Mouse (Mus musculus): ENCODE measurements around the gene Zfp366.

Gene Zfp366

DNA sequence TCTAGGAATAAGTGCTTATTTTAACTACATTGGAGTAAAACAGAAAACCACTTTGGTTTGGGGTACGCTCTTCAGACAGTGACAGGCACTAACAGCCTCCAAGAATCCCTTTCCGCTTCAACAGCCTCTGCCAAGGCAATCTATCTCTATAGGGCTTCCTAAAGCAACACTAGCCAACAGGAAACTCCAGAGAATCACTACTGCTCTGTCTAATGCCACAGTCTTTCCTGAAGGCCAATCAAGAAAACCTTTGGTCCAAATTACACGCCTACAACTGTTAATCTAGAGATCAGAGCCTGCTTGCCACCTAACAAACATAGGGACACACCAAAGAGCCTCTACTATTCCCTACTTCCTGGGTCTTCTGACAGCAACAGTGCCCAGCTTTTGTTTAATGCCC lies 42.2 kb downstream of the Zfp366 start:
- DNase-seq (ENCODE audit: inconsistent ontology term), result no peak

DNA sequence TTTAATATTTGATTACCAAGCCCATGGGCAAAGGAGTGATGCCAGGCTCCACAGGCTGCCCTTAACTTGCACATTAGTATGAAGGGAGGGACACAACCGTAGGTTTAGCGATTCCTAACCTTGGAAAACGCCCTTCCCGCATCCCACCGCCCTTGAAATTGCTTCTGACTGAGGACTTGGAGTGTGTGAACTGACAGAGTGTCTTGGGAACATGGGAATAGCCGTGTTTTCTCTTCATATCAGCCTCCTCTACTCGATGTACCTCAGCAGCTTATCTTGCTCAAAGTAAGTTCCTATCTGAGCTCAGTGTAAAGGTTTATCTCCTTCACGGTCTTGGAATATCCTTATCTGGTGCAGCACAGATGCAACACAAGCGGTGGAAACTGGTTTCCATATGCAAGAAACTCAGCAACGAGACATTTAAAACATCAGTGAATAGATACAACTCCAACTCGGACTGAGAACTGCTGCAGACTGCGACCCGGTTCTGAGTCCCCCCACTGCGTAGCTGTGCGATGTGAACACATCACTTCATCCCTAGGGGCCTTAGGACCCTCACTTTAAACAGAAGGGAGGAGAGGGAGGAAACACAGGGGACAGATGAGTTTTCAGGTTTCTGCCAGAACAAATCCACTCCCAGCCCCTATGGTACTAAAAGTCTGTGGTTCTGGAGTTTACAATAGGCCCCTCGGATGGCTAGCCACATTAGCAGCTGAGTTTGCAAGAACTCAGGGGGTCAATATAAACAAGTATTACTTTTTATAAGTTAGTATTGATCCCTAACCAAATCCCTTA lies 43.0 kb downstream of the Zfp366 start:
- DNase-seq (ENCODE audit: inconsistent ontology term), result no peak

DNA sequence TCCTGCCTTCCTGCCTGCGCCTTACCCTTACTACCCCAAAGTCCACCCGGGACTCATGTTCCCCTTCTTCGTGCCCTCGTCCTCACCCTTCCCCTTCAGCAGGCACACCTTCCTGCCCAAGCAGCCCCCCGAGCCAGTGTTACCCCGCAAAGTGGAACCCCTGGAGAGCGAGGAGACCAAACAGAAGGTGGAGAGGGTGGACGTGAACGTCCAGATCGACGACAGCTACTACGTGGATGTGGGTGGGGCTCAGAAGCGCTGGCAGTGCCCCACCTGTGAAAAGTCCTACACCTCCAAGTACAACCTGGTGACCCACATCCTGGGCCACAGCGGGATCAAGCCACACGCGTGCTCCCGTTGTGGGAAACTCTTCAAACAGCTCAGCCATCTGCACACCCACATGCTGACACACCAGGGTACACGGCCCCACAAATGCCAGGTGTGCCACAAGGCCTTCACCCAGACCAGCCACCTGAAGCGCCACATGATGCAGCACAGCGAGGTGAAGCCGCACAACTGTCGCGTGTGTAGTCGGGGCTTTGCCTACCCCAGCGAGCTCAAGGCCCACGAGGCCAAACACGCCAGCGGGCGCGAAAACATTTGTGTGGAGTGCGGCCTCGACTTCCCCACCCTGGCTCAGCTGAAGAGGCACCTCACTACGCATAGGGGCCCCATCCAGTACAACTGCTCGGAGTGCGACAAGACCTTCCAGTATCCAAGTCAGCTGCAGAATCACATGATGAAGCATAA lies 44.4 kb downstream of the Zfp366 start:
- no peak for DNase-seq (ENCODE audit: inconsistent ontology term)

DNA sequence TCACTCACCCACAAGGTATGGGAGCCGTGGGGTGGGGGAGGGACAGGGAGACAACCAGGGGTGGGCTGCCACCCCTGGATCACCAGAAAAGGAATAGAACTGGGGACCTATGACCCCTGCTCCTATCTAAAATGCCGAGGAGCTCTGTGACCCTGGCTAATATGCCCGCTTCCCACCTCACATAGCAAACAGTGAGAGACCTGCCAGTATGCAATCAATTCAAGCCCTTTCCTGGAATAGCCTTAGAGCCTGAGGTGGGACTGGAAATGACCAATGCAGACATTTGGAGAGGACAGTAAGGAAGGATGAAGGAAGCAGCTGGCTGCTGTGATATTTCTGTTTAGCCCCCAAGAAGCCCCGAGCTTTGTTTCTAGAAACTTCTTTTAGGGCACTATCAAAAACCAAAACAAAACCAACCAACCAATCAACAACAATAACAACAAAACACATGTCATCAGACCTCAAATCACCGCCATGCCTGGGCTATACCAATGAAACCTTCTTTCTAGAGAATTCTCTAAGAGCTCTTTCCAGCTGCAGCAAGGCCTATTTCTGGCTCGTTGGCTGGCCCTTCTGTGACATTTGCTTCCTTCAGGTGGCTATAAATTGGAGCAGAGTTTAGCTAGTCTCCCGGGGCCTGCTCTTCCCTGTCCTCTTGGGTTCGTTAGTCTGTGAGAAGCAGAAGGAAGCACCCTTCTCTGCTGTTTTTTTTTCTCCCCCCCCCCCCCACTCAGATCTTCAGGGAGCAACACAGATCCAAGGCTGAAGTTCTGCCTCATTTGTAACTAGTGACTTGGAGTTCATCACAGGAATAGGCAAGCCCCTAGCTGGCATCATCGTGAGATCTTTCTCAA lies 45.2 kb downstream of the Zfp366 start:
- no peak for DNase-seq (ENCODE audit: inconsistent ontology term)

DNA sequence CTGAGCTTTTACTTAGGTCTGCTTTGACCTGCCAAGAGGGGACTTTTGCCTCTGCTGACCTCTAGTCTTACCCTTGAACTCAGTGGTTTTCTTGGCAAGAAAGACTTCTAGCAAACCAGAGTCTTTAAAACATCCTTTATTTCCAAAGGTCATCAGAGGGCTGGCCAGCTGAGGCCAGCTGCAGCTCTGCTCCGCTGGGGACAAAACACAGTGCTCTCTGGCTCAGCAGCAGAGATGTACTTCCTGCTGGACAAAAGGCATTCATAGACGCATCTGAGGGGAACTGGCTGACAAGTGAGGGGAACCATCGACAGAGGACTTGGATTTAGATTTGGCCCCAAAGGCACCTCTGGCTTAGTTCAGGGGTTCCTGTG lies 45.9 kb downstream of the Zfp366 start:
- DNase-seq (ENCODE audit: inconsistent ontology term), result no peak

DNA sequence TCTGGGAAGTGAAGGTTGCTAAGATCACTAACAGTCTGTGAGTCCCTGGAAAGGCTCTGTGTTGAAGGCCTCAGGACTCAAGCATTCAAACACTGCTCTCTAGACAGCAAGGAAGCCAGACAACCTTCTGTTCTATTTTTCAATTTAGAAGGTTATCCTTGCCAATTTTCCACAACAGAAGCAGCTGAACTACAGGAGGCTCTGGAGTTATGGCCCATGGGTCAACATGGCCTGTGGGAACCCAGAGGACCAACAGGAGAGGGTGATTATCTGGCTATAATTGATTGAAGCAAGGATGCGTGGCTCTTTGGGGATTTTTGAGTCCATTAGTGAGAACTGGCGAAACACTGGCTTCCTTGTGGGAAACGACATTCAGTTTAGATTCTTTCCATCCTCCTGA lies 48.7 kb downstream of the Zfp366 start:
- DNase-seq (ENCODE audit: inconsistent ontology term), result peak; percentile 27

DNA sequence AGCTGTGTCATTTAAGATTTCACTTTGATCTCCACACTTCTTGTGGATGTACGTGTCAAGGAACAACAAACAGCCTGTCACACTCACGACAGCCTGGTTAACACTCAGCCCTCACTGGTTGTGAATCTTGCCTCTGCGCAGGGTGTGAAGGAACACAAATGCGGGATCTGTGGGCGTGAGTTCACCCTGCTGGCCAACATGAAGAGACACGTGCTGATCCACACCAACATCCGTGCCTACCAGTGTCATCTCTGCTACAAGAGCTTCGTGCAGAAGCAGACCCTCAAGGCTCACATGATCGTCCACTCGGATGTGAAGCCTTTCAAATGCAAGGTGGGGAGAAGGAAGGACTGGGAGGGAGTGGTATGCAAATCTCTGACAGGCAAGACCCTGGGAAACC lies 49.3 kb downstream of the Zfp366 start:
- DNase-seq (ENCODE audit: inconsistent ontology term), result no peak

DNA sequence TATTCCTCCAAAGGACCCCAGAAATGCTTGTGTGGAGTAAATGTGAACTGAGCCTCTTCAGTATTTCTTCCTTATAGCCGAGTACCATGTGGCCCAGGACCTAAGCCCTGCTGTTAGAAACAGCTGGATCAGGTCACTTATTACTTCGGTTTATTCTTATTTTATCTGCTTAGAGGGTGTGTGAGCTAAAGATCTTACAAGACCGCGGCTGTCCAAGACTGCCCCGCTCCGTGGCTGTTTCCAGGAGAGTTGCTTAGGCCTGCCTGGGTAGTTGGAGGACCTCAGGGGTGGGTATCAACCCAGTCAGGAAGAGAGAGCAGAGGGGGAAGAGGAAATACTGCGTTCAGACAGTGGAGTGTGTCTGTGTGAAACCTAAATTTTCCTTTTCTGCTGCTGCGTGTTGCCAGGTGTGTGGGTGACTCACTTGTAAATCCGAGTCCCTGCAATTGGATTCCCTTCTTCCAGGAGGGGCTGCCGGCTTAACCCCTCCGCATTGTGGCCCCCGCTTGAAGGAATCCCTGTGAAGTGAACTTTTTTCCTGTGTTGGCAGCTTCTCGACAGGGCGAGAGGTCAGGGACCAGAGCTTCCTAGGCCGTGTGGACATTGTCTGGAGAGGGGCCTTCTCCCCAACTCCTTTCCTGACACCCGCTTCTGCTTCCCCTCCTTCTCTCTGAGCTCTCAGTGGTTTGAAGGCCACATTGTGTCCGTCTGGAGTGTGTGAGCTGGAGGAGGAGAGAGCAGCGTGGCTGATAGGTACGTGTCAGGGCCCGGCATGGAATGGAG lies 51.0 kb downstream of the Zfp366 start:
- DNase-seq (ENCODE audit: inconsistent ontology term), result no peak

DNA sequence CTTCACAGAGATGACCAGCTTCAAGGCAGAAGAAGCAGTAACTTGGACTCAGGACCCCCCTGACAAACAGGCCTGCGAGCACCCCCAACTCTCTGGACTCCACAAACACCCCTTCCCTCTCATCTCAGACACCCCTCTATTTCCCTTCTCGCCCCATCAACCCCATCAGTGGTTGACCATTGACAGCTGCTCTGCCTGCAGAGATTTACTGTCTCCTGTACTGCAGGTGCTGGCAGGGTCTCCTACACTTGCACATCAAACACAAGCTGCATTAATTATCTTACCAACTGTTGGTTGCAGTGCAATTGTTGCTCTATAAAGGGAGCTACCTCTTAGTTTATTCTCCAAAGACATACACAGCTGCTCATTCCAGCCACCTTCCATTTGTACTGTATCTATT lies 51.6 kb downstream of the Zfp366 start:
- no peak for DNase-seq (ENCODE audit: inconsistent ontology term)

DNA sequence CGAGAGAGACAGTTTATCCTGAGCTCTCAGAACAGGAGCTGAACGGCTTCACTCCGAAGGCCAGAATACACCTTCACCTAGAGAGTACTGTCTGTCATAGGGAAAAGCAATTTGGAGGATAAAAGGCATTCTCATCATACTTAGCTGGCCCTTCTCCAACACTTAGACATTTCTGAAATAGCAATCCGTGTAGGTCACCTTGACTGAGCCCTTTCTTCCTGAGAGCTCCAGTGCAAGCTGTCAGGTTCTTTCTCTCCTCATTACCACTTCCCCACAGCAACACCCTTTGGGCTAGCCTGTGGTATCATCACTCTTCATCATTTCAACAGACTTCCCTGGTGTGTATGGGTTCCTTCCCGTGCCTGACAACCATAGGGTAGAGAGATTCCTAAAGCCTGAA lies 52.5 kb downstream of the Zfp366 start:
- DNase-seq (ENCODE audit: inconsistent ontology term), result peak; percentile 39

DNA sequence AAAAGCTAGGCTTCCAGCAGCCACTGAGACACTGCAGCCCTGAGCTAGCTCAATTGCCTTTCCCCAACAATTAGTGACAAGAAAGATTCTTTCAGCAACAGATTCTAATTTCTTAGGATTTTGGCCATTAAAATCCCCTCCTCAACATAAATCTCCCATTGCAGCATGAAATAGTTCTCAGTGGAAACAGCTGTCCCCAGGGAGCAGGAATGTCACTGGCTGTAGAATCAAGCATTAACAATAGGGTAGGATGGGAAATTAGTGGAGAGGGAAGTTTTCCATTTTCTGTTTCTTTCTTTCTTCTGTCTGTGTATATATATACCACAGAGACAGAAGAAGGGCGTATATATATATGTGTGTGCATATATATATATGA lies 53.2 kb downstream of the Zfp366 start:
- no peak for DNase-seq (ENCODE audit: inconsistent ontology term)

DNA sequence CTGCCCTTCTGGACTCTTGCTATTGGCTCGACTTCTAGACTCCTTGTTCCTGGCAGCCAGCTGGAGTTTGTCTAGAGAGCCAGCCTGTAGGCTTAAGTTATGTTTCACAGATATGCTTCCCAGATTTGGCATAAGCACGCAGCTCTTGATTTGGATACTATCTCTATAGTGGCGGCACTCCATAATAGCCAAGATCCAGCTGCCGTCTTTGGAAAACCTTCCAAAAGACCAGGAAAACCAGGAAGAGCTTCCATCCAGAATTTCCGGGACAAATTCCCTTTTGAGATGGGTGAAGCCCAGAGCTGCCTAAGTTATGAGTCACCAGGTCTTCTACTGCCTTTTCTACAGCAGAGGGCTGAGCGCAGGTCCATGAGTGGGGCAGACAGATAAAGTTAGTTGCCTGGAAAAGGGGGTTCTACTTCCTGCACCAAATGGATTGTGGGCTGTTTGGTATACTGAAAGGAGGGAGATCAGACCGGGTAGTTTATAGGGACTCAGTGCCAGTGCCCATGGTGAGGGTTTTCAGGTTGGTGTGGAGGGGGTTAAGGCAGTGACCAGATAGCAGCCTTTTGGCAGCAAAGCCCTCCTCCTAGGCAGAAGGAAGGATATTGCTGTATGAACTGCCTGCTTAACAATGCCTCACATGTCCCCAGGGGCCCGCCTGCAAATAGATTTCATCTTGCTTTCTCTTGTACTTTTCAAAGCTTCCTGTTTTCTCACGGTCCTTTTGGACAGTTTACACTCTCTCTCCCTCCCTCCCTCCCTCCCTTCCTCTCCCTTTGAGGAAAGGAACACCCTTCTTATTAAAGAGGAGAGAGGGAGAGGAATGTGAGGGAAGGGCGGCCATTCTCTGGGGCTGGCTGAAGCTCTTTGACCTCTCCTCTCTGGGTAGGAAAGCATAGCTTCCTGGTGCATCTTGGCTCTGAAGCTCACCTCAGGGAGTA lies 53.9 kb downstream of the Zfp366 start:
- peak; percentile 43 for DNase-seq (ENCODE audit: inconsistent ontology term)

DNA sequence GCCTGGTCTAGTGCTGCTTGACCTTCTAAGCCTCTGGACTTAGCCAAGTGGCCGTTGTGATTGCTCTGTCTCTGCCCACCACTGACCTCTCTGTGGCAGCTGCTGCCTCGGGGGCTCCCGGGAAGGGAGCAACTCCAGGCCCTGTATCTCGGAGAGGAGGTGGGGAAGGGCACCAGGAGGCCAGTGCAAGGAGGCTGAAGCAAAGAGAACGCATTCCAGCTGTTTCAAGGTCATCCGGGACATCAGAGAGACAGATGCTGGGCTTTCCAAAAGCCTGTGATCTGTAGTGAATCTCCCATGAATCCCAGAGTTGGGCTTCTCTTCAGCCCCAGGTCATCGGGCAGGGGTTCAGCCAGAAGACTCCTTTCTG lies 54.5 kb downstream of the Zfp366 start:
- DNase-seq (ENCODE audit: inconsistent ontology term), result no peak

DNA sequence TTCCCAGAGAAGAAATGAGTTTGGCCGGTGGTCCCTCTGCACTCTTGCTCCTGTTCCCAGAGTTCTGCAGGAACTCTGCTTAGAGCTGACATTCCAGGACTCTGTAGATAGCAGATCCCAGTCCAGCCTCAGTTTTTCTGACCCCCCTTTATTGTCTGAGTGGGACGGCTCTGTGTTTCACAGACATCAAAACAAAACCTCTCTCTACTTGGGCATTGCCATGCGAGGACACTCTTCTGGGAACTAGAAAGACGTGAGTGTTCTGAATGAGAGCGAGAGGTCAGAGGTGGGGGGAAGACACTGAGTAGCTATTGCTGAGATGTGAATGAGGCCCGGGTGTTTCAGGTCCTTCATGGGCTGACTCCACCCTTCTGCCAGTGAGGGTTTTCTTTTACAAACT lies 55.1 kb downstream of the Zfp366 start:
- no peak for DNase-seq (ENCODE audit: inconsistent ontology term)

DNA sequence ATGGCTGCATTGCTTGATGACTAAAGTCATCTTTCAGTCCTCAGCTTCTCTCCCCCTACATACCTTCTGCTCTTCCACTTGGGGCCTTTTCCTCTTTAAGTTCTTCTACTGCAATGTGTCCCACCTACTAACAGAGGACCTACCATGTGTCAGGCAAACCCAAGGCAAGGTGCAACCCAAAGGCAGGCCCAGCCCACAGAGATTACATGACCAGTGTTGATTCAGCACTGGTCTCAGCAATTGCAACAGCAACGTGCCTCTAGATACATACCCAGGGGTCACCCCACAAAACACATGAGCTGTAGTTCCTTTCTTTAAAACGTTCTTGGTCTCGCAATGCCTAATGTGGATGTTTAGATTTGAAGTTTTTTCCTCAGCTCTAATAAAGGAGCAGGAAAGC lies 57.4 kb downstream of the Zfp366 start:
- no peak for DNase-seq (ENCODE audit: inconsistent ontology term)

DNA sequence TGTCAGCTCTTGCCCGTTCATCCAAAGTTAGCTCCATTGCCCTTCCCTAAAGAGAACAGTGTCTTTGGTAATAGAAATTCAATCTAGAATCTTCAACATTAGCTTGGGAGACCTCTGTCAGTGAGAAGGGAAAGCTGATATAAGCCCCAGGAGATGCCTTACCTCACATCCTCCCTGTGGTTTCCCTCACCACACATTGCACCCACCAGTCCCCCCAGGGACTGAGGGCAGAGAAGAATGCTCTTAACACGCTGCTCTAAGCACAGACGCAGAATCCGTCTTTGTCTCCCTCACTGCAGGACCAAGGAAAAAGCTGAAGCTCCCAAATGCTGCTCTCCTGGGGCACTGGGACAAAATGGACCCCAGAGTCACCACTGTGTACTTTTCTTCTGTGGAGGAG lies 58.3 kb downstream of the Zfp366 start:
- no peak for DNase-seq (ENCODE audit: inconsistent ontology term)

DNA sequence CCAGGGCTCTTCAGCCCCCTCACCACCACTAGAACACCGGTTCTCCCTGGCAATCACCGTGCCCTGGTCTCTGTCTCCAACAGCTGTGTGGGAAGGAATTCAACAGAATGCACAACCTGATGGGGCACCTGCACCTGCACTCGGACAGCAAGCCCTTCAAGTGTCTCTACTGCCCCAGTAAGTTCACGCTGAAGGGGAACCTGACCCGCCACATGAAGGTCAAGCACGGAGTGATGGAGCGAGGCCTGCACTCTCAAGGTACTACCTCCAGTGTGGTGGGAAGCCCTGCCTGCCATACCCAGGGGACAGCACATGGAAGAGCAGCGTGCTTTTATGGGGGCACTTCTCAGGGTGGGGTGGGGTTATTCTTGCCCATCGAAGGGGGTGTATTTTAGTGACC lies 59.2 kb downstream of the Zfp366 start:
- DNase-seq (ENCODE audit: inconsistent ontology term), result no peak

DNA sequence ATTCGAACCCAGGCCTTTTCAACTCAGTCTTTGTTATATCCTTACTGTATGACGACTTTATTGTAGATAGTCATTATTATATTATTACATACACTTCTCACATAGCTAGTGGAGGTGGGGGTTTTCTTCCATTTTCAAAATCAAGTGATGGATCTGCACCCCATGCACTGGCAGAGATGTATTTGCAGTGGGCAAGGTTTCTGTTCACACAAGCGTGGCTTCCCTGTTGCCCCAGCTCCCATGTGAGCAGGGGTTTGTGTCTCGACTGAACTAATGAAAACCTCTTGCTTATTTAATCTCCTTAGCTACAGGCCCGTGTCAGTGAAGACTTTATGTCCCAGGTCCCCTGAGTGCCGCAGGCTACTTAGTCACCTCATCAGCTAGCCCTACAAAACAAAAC lies 59.8 kb downstream of the Zfp366 start:
- DNase-seq (ENCODE audit: inconsistent ontology term), result no peak

DNA sequence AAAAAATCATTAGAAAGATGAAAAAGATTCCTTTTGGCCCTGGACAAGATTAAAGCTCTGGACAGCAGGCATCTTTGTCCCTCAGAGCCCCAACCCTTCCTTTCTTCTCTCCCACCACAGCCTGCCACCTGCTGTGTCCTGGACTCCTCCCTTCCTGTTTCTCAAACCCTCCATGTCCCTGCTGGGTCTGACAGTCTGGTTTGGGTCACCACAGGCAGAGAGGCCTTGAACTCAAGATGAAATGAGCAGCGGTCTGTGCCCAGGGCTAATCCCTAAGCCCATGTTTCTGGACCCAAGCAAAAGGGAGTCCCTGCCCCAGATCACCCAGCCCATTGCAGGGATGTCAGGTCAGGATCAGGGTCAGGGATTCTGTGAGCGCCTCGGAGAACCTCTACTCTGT lies 60.3 kb downstream of the Zfp366 start:
- DNase-seq (ENCODE audit: inconsistent ontology term), result no peak

DNA sequence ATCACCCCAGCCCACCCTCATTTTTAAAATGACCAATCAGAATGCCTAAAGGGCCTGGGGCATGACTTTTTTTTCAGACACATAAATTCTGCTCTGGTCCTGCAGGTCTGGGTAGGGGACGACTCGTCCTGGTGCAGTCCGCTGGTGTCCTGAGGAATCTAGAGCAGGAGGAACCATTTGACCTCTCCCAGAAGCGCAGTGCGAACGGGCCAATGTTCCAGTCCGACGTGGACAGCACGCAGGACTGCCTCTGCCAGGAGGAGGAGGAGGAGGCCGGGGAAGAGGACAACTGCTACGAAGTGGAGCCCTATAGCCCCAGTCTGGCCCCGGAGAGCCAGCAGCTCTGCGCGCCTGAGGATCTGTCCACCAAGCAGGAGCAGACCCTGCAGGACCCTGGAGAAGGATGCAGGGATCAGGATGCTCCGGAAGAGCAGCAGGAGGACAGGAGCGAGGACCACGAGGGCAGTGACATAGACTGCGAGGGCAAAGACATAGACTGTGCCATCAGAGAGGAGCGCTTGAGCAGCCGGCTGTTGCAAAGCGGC lies 61.4 kb downstream of the Zfp366 start:
- no peak for DNase-seq (ENCODE audit: inconsistent ontology term)

Measured in Muller cell, postnatal 12 days (primary cell).